Mouse (Mus musculus): ENCODE measurements around the gene Polg2.

GRCm38 (mm10) chr11:106788026-106788774, 8.9 kb upstream of the Polg2 start:
- TF ChIP-seq POLR2A (IDR thresholded peaks at IDR 0.05; ENCODE audit: borderline replicate concordance, low read depth, low read length) (peak; percentile 90), CTCF (IDR thresholded peaks at IDR 0.05; ENCODE audit: low read depth, low read length) (no peak)

All from bone marrow macrophage, adult 2 months (primary cell).